ENCODE assay signal across 17 mouse cellular contexts in the genomic region with DNA sequence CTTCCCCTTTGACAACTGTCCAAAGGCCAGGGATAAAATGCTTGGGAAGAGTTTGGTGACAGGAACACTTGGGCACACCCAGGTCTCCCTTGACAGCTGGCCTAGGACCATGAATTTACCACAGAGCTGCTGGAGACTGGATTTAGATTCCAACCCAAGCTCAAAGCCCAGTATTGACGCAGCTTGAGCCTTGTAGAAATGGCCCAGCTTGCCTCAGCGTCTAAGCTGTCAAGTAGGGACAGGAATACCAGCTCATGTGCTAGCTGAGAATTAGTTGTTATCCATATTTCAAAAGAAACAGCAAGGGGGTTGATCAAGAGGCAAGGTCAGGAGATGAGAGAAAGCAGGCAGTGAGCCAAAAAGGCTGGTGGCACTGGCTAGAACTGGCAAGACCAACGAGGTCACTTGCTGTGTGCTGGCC. TPM values are rescaled to one million over a fixed set of nuclear protein-coding genes. Genes with fewer than 3 reads are reported as not detected.
DNase-seq lines count a peak whose midpoint lies in the region; ATAC-seq and TF ChIP-seq lines count a peak whose summit lies in the region.
"Had no signal": no experiment of that assay in that cellular context is flagged by ENCODE, and none has a peak within 500 bp of the region (broad histone marks: within the 10 kb centered on the region; RNA-seq: fewer than 3 reads in every experiment).

No protein-coding gene starts in this region.

- no peak overlapping the region for H3K9ac ChIP-seq in kidney, embryonic 15.5 days
- no peak overlapping the region; the same call in 1 of the 2 replicates for H3K9ac ChIP-seq in intestine, embryonic 16.5 days (ENCODE audit: low read depth, low read length)
- no peak overlapping the region for H3K9ac ChIP-seq in hindbrain, embryonic 14.5 days
- H3K9ac ChIP-seq: embryonic facial prominence, embryonic 13.5 days; limb, embryonic 12.5 days had no signal

- no peak for TF ChIP-seq CTCF in gastrocnemius, adult 2 months (IDR thresholded peaks at IDR 0.05)

- intact Hi-C loops in gastrocnemius, adult 2 months (cut with DNase I), result no loop called here

- WGBS in kidney, embryonic 15.5 days, result 78% methylated on average over 3 of the region's 3 CpGs
- 85% methylated on average over 3 of the region's 3 CpGs for WGBS in intestine, embryonic 16.5 days
- 80% methylated on average over 3 of the region's 3 CpGs for WGBS in hindbrain, embryonic 14.5 days

- no peaks in the 10 kb centered on the region for H3K36me3 ChIP-seq in kidney, embryonic 15.5 days
- H3K36me3 ChIP-seq in intestine, embryonic 16.5 days (ENCODE audit: control insufficient read depth, insufficient read depth, low read length), result no peaks in the 10 kb centered on the region
- H3K36me3 ChIP-seq in hindbrain, embryonic 14.5 days (replicated peaks; ENCODE audit: control insufficient read depth, insufficient read depth), result no peaks in the 10 kb centered on the region
- H3K36me3 ChIP-seq: embryonic facial prominence, embryonic 13.5 days; limb, embryonic 12.5 days had no signal

- DNase-seq in gastrocnemius, adult 2 months, result no peak
- no peak for DNase-seq in gastrocnemius, postnatal 25 days
- no peak for DNase-seq in kidney, postnatal 14 days
- peak; percentile 70 for DNase-seq in adrenal gland, postnatal 10 days
- no peak for DNase-seq in hindbrain, embryonic 14.5 days (ENCODE audit: low spot score)
- DNase-seq: cerebellum, adult 11-12 months; gastrocnemius, postnatal 14 days; lung, postnatal 14 days; thymus, postnatal 14 days had no signal

- H3K27me3 ChIP-seq in kidney, embryonic 15.5 days, result no peaks in the 10 kb centered on the region
- no peaks in the 10 kb centered on the region for H3K27me3 ChIP-seq in intestine, embryonic 16.5 days (replicated peaks; ENCODE audit: control insufficient read depth, insufficient read depth, low read length)
- H3K27me3 ChIP-seq in hindbrain, embryonic 14.5 days (ENCODE audit: control insufficient read depth, insufficient read depth, low read length), result no peaks in the 10 kb centered on the region
- H3K27me3 ChIP-seq: embryonic facial prominence, embryonic 13.5 days; limb, embryonic 12.5 days had no signal

- ATAC-seq in kidney, embryonic 15.5 days (replicated peaks; ENCODE audit: low FRiP score), result no peak
- ATAC-seq in intestine, embryonic 16.5 days, result no peak; the same call in 1 of the 2 replicates
- ATAC-seq in hindbrain, embryonic 14.5 days (ENCODE audit: low FRiP score), result no peak
- no peak for ATAC-seq in activated CD4-positive, CD25-positive, alpha-beta regulatory T cell, adult 4 months
- ATAC-seq: midbrain, embryonic 16.5 days had no signal

- no peak overlapping the region for H3K4me3 ChIP-seq in gastrocnemius, adult 2 months
- H3K4me3 ChIP-seq in kidney, embryonic 15.5 days (replicated peaks), result no peak overlapping the region
- H3K4me3 ChIP-seq in intestine, embryonic 16.5 days (ENCODE audit: low read length), result no peak overlapping the region
- no peak overlapping the region for H3K4me3 ChIP-seq in hindbrain, embryonic 14.5 days (replicated peaks; ENCODE audit: low read length)
- H3K4me3 ChIP-seq: embryonic facial prominence, embryonic 13.5 days; left cerebral cortex, adult 2 months; limb, embryonic 12.5 days had no signal

- no peak overlapping the region for H3K4me2 ChIP-seq in kidney, embryonic 15.5 days
- H3K4me2 ChIP-seq in intestine, embryonic 16.5 days (ENCODE audit: low read depth, low read length), result 0 out of 2 replicates have a peak overlapping the region, but pooled peaks have one; percentile 7
- H3K4me2 ChIP-seq in hindbrain, embryonic 14.5 days (replicated peaks), result no peak overlapping the region
- H3K4me2 ChIP-seq: embryonic facial prominence, embryonic 13.5 days; limb, embryonic 12.5 days had no signal

- H3K27ac ChIP-seq in gastrocnemius, adult 2 months, result peak overlapping the region; percentile 35; the same call in 1 of the 2 replicates
- 0 out of 2 replicates have a peak overlapping the region, but pooled peaks have one; percentile 19 for H3K27ac ChIP-seq in kidney, embryonic 15.5 days
- H3K27ac ChIP-seq in intestine, embryonic 16.5 days (ENCODE audit: low read length), result peak overlapping the region; percentile 57
- H3K27ac ChIP-seq in hindbrain, embryonic 14.5 days, result no peak overlapping the region
- H3K27ac ChIP-seq: embryonic facial prominence, embryonic 13.5 days; left cerebral cortex, adult 2 months; limb, embryonic 12.5 days; stomach, postnatal 0 days had no signal

- H3K9me3 ChIP-seq in kidney, embryonic 15.5 days (replicated peaks), result no peaks in the 10 kb centered on the region
- no peaks in the 10 kb centered on the region for H3K9me3 ChIP-seq in intestine, embryonic 16.5 days (ENCODE audit: control insufficient read depth, low read length)
- no peaks in the 10 kb centered on the region for H3K9me3 ChIP-seq in hindbrain, embryonic 14.5 days (ENCODE audit: control insufficient read depth, low read length)
- H3K9me3 ChIP-seq: embryonic facial prominence, embryonic 13.5 days; limb, embryonic 12.5 days had no signal

- H3K4me1 ChIP-seq in kidney, embryonic 15.5 days, result peaks cover 40% of the 10 kb centered on the region
- H3K4me1 ChIP-seq in intestine, embryonic 16.5 days (ENCODE audit: control insufficient read depth, insufficient read depth, low read length), result peaks cover 7% of the 10 kb centered on the region
- no peaks in the 10 kb centered on the region for H3K4me1 ChIP-seq in hindbrain, embryonic 14.5 days (replicated peaks; ENCODE audit: control insufficient read depth, insufficient read depth, low read length)

RNA-seq across cellular contexts. Expression of gene Atf3, which starts 39.5 kb away (rescaled TPM):
- 1 to 10 TPM; 2.7 to 7.2 TPM for total RNA-seq in gastrocnemius, adult 2 months (2021)
- total RNA-seq in gastrocnemius, postnatal 25 days (2021), result 10 to 100 TPM in 1 of 2 experiments, 1 to 10 TPM in 1; 7.0 to 12.6 TPM
- 4.2 and 4.3 TPM in 2 replicates for polyA plus RNA-seq in kidney, embryonic 15.5 days (2015; fragmentation: Nextera tagmentation; extraction: Ambion mirVana)
- total RNA-seq in adrenal gland, postnatal 10 days (2021), result 1 to 10 TPM; 1.2 to 5.4 TPM
- polyA plus RNA-seq in intestine, embryonic 16.5 days (2015; fragmentation: Nextera tagmentation; extraction: Ambion mirVana), result 4.1 and 5.6 TPM in 2 replicates
- polyA plus RNA-seq in hindbrain, embryonic 14.5 days (2014; fragmentation: Nextera tagmentation; extraction: Ambion mirVana), result 1.4 and 1.8 TPM in 2 replicates
- polyA plus RNA-seq in activated CD4-positive, CD25-positive, alpha-beta regulatory T cell, adult 4 months (2017; shearing (Covaris generic)), result not detected
